Mouse (Mus musculus): ENCODE measurements around the gene Dnah7c.
"Not testable (repeated sequence)": the region's sequence is repeated elsewhere in the genome, so short reads cannot be mapped to it uniquely, and the experiment has no call there.

DNA sequence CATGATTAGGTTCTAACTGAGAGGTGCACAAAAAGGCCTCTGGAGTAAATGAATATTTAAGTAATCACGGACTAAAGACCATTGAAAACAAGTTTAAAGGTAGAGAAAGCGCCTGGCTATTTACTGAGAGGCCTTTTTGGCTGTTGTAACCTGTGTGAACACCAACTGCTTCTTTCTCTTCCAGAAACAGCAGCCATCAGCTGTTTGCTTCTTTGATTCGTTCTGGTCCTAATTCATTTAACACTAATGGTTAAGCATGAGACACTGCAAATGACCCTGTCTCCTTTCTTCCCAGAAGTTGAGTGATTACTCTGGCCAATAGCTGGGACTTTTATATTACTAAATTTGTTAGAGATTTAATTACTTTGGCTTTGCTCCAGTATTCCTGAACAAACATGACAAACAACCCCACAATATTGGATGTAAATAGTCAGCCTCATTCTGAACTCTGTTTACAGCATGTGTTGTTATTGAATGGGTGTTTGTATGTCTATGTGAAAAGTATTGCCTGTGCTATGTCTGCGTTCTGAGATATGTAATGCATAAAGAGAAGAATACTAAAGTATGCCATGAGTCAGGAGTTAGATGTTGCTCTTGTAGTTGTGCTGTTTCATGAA, 30.6 kb upstream of the Dnah7c start:
- not testable (repeated sequence) for TF ChIP-seq EP300, CTCF (IDR thresholded peaks at IDR 0.05; ENCODE audit: low read depth)

Measured in heart, postnatal 0 days (tissue).